Mouse (Mus musculus) heart, postnatal 0 days (tissue): Measurements from ENCODE around the gene Wbp4. TPM values are rescaled to one million over a fixed set of nuclear protein-coding genes. Genes with fewer than 3 reads are reported as not detected.

Experiments
- ATAC-seq: fragments of 200-750 bp; cut with Nextera tagmentation; 2 replicates; pipeline ENCODE4 v1.8.0; 2017; ENCODE audit warnings: low read depth, moderate number of reproducible peaks, moderate library complexity; ENCODE audit not compliant: insufficient read depth
- DNase-seq: peaks from one replicate; pipeline ENCODE4 v3.0.0-alpha.2; 2016; ENCODE audit warnings: low spot score
- H3K27ac ChIP-seq: fragments of 300-500 bp; sonication (generic); 2 replicates; pipeline ENCODE4 v1.5.1; 2014; ENCODE audit warnings: low read depth, mild to moderate bottlenecking
- H3K27me3 ChIP-seq: fragments of 300-500 bp; sonication (generic); 2 replicates; pipeline ENCODE4 v1.6.1; 2014; ENCODE audit warnings: low read length, mixed read lengths; ENCODE audit not compliant: control insufficient read depth, insufficient read depth
- H3K36me3 ChIP-seq: fragments of 300-500 bp; sonication (generic); replicated peaks from 2 replicates; pipeline ENCODE4 v1.6.1; 2014; ENCODE audit warnings: low read length, mixed read lengths; ENCODE audit not compliant: control insufficient read depth, insufficient read depth
- H3K4me1 ChIP-seq: fragments of 300-500 bp; sonication (generic); 2 replicates; pipeline ENCODE4 v1.6.1; 2014; ENCODE audit warnings: antibody characterized with exemption; ENCODE audit not compliant: control insufficient read depth, insufficient read depth
- H3K4me2 ChIP-seq: fragments of 300-500 bp; sonication (generic); 2 replicates; pipeline ENCODE4 v1.6.1; 2014; ENCODE audit warnings: low read depth, mild to moderate bottlenecking, low read length, moderate library complexity
- H3K4me3 ChIP-seq: fragments of 300-500 bp; sonication (generic); 2 replicates; pipeline ENCODE4 v1.5.1; 2014; ENCODE audit warnings: low read depth, low read length
- H3K9ac ChIP-seq: fragments of 300-500 bp; sonication (generic); replicated peaks from 2 replicates; pipeline ENCODE4 v1.6.1; 2014; ENCODE audit warnings: low read depth, low read length, mixed read lengths
- H3K9me3 ChIP-seq: fragments of 300-500 bp; sonication (generic); replicated peaks from 2 replicates; pipeline ENCODE4 v1.6.1; 2016; ENCODE audit warnings: low read length; ENCODE audit not compliant: control insufficient read depth
- CTCF ChIP-seq: IDR thresholded peaks from 2 replicates; pipeline ENCODE4 v1.5.1; 2016; ENCODE audit warnings: antibody characterized with exemption, control low read depth, low read depth
- EP300 ChIP-seq: IDR thresholded peaks from 2 replicates; pipeline ENCODE4 v1.6.1; 2016; ENCODE audit warnings: antibody characterized with exemption, low read depth
- WGBS: fragments of 180-500 bp; shearing (Covaris S2); extraction: QIAGEN DNeasy Blood & Tissue Kit; methylation state at CpG from one replicate; pipeline ENCODE4 v1.1.7; 2014; 5-methylcytosine and 5-hydroxymethylcytosine counted together
- polyA plus RNA-seq: library from polyadenylated mRNA; unstranded; fragments of >200 nt; fragmentation: Nextera tagmentation; extraction: Ambion mirVana; gene quantifications from 2 replicates; pipeline ENCODE4 v1.2.1, GENCODE M21; 2015
- total RNA-seq: library from RNA; depleted of rRNA; stranded (reverse); fragments of >200 nt; gene quantifications from 2 replicates; pipeline ENCODE4 v1.2.3, GENCODE M21; 2014; ENCODE audit warnings: low replicate concordance

Gene Wbp4
- total and polyA plus RNA-seq, 2 experiments from 2014 or later: 10.0 to 26.6 TPM

GRCm38 (mm10) chr14:79522387-79522786 is 41.1 kb upstream of the Wbp4 start:
- peak overlapping the region; percentile 25; the same call in 1 of the 2 replicates for H3K4me2 ChIP-seq
- H3K27me3 ChIP-seq: no peaks in the 10 kb centered on the region
- no peaks in the 10 kb centered on the region for H3K36me3 ChIP-seq
- 53% methylated on average over 9 of the region's 9 CpGs for WGBS
- no peak for ATAC-seq
- DNase-seq: no peak
- H3K4me1 ChIP-seq: peaks cover 28% of the 10 kb centered on the region
- H3K27ac ChIP-seq: peak overlapping the region; percentile 87; the same call in 1 of the 2 replicates
- no peak for TF ChIP-seq EP300
- TF ChIP-seq CTCF: no peak
- no peaks in the 10 kb centered on the region for H3K9me3 ChIP-seq
- no peak overlapping the region for H3K9ac ChIP-seq
- H3K4me3 ChIP-seq: no peak overlapping the region

GRCm38 (mm10) chr14:79521471-79522117 is 40.3 kb upstream of the Wbp4 start:
- H3K27me3 ChIP-seq: no peaks in the 10 kb centered on the region
- H3K36me3 ChIP-seq: no peaks in the 10 kb centered on the region
- 46% methylated on average over 6 of the region's 6 CpGs for WGBS
- H3K4me2 ChIP-seq: peak overlapping the region; percentile 24; the same call in 1 of the 2 replicates
- H3K27ac ChIP-seq: peak overlapping the region; percentile 87
- no peak overlapping the region for H3K4me3 ChIP-seq
- no peak for ATAC-seq
- H3K9ac ChIP-seq: no peak overlapping the region
- TF ChIP-seq CTCF: no peak
- TF ChIP-seq EP300: no peak
- H3K4me1 ChIP-seq: peaks cover 28% of the 10 kb centered on the region
- H3K9me3 ChIP-seq: no peaks in the 10 kb centered on the region
- DNase-seq: no peak

- no peak for ATAC-seq
- Histone ChIP-seq H3K4me1 (peaks cover 28% of the 10 kb centered on the region), H3K4me2 (peak overlapping the region; percentile 24; the same call in 1 of the 2 replicates), H3K27me3 (no peaks in the 10 kb centered on the region), H3K36me3 (no peaks in the 10 kb centered on the region), H3K9me3 (no peaks in the 10 kb centered on the region), H3K4me3 (no peak overlapping the region), H3K9ac (no peak overlapping the region), H3K27ac (peak overlapping the region; percentile 87)
- WGBS: 100% methylated on average over 1 of the region's 1 CpGs
- TF ChIP-seq EP300 (no peak), CTCF (no peak)
- no peak for DNase-seq
Observed at GRCm38 (mm10) chr14:79521056-79521455, 39.7 kb upstream of the Wbp4 start.

- Histone ChIP-seq H3K4me3 (no peak overlapping the region), H3K9me3 (no peaks in the 10 kb centered on the region), H3K36me3 (no peaks in the 10 kb centered on the region), H3K9ac (no peak overlapping the region), H3K4me2 (no peak overlapping the region; the same call in 1 of the 2 replicates), H3K27me3 (no peaks in the 10 kb centered on the region), H3K4me1 (peaks cover 28% of the 10 kb centered on the region), H3K27ac (peak overlapping the region; percentile 87; the same call in 1 of the 2 replicates)
- TF ChIP-seq EP300 (no peak), CTCF (no peak)
- ATAC-seq (no peak), DNase-seq (no peak)
Observed at GRCm38 (mm10) chr14:79520612-79521011, 39.3 kb upstream of the Wbp4 start.

GRCm38 (mm10) chr14:79519663-79519975 is 38.3 kb upstream of the Wbp4 start:
- ATAC-seq: no peak
- Histone ChIP-seq H3K4me1 (peaks cover 28% of the 10 kb centered on the region), H3K36me3 (no peaks in the 10 kb centered on the region), H3K9ac (no peak overlapping the region; the same call in 1 of the 2 replicates), H3K4me2 (peak overlapping the region; percentile 45; the same call in 1 of the 2 replicates), H3K9me3 (no peaks in the 10 kb centered on the region), H3K27me3 (no peaks in the 10 kb centered on the region), H3K27ac (peak overlapping the region; percentile 61; the same call in 1 of the 2 replicates), H3K4me3 (no peak overlapping the region; the same call in 1 of the 2 replicates)
- no peak for DNase-seq
- WGBS: 30% methylated on average over 1 of the region's 1 CpGs
- TF ChIP-seq CTCF (no peak), EP300 (no peak)
